Mouse (Mus musculus) layer of hippocampus, adult 2 months (tissue): ENCODE results near the gene Arhgef33. TPM values are rescaled to one million over a fixed set of nuclear protein-coding genes. Genes with fewer than 3 reads are reported as not detected.

Source experiments
- DNase-seq, 2 experiments: peaks; one replicate each; pipeline ENCODE4 v3.0.0; 2022; ENCODE audit warnings: low spot score in 2 of 2
- H3K27ac ChIP-seq: fragments of 200-600 bp; 2 replicates; pipeline ENCODE4 v1.8.1; 2022
- H3K4me3 ChIP-seq: fragments of 200-600 bp; 2 replicates; pipeline ENCODE4 v1.8.1; 2022; ENCODE audit warnings: mild to moderate bottlenecking
- CTCF ChIP-seq: fragments of 200-600 bp; conservative IDR thresholded peaks from 2 replicates; pipeline ENCODE4 v1.8.1; 2022; ENCODE audit warnings: antibody characterized with exemption, mild to moderate bottlenecking, moderate library complexity
- total RNA-seq, 2 experiments: library from RNA; stranded (reverse); gene quantifications; 2 replicates each; pipeline ENCODE4 v1.2.3; 2021

Gene Arhgef33
- total RNA-seq, 2 experiments from 2014 or later: 2.8 to 5.3 TPM

DNA sequence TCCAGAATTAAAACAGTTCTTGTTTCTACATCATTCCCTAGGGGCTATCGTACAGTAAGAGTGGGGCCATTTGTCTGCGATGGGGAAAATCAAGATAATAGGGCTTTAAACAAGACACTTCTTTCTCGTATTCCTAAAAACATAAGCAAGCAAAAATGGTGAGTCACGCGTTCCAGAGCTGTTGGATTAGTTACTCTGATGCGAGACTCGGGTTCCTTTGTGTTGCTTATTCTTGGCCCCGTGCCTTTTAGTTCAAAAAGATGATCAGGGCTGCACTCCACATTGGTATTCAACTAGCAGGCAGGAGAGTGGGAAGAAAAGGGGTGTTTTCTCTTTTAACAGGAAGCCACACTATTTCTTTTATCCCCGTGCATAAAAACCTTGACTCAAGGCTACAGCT, 4.6 kb downstream of the Arhgef33 start:
- no peak for DNase-seq
- H3K4me3 ChIP-seq: no peak overlapping the region
- H3K27ac ChIP-seq: no peak overlapping the region
- no peak for TF ChIP-seq CTCF

DNA sequence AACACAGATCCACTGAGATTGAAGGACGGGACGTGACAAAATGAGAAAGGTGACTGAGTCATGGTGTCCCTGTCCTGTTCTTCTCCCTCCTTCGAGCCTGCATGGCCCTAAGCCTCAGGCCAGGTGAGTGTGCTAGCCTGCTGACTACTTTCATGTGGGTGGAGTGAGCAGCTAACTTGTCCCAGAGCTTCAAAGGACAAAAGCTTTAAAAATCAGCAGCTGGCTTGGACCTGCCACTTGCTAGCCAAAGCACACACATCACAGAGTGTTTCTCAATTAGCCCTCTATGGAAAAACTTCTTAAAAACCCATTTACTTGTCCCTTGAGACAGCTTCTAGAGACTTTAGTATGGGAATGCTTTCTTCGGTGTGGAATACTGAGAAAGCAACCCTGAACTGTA, 5.2 kb downstream of the Arhgef33 start:
- Histone ChIP-seq H3K4me3 (no peak overlapping the region), H3K27ac (no peak overlapping the region)
- no peak for TF ChIP-seq CTCF
- DNase-seq: no peak

DNA sequence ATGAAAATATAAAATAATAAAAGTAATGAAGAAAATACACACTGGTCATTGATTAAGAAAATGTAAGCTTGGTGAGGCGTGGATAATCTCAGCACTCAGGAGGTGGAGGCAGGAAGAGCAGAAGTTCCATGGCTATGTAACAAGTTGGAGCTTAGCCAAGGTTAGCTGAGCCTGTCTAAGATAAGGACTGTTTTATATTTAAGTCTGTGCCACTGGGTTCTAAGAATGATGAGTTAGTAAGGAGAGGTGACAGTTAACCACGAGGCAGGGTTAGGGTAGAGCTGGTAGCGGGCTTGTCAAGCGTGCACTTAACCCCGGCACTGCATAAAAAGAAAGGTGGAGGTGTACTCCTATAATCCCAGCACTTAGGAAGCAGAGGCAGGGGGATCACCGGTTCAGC, 15.0 kb downstream of the Arhgef33 start:
- DNase-seq: no peak
- TF ChIP-seq CTCF: no peak
- no peak overlapping the region for H3K27ac ChIP-seq
- H3K4me3 ChIP-seq: no peak overlapping the region

DNA sequence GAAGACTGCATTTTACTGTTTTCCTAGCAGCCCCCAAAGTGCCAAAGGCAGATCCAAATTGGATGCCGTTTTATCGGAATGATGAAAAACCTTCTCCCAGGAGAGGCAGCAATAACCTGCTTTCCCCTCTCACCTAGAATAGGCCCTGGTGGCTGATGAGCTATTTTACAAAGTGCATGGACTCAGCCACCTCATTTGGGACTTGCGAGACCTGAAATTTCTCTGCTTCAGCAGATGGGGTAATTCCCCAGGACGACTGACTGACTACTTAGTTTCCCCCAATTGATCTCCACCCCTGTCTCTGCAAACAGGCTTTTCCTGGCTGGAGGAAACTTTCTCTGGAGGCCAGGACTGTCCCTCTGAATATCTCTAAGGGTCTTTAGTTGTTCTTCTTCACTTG, 15.8 kb downstream of the Arhgef33 start:
- DNase-seq: no peak
- Histone ChIP-seq H3K27ac (no peak overlapping the region), H3K4me3 (no peak overlapping the region)
- TF ChIP-seq CTCF: no peak

DNA sequence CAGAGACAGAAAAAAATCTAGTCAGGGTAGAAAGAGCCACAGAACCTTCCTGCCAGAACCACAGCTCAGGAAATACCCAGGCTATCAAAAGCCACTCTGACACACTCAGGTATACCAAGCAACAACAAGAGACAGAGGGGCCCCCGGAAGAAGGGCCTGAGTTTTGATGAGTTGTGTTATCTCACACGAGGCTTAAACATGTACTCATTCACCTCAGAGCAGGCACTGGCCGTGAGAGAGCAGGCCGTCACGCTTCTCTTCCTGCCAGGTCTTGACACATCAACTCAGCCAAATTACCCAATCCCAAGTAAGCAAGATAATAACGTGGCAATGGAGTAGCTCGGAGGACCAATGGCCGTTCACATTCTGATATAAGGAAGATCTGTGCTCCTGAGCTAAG, 16.5 kb downstream of the Arhgef33 start:
- Histone ChIP-seq H3K27ac (no peak overlapping the region), H3K4me3 (no peak overlapping the region)
- TF ChIP-seq CTCF: no peak
- DNase-seq: no peak

DNA sequence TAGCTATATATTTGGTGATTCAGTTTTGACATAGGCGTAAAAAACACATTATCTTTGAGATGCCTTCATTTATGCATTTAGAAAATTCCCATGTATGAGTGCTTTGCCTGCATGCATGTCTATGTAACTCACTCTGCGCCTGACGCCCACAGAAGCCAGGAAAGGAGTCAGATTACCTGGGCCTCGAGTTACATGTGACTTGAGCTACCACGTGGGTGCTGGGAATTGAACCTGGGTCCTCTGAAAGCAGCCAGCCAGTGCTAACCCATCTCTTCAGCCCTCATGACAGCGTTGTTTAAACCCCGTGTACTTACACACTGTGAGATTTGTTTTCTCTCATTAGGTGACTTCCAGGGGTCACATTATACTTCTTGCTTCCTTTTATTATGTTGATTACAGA, 17.3 kb downstream of the Arhgef33 start:
- Histone ChIP-seq H3K4me3 (no peak overlapping the region), H3K27ac (no peak overlapping the region)
- no peak for DNase-seq
- no peak for TF ChIP-seq CTCF

DNA sequence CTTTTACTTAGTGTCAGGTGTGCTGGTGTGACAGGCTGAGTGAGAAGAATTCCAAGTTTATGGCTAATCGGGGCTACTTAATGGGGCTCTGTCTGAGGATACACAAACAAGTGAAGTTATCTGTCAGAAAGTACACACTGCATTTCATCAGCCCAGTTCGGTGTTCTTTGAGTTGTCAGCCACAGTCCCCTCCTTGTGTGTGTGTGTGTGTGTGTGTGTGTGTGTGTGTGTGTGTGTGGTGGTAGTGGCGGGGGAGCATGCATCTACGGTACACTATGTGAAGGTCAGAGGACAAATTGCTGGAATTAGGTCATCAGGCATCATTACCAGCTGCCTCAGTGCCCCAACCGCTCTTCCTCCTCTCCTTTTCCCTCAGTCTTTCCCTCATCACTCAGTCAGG, 18.2 kb downstream of the Arhgef33 start:
- Histone ChIP-seq H3K27ac (no peak overlapping the region), H3K4me3 (no peak overlapping the region)
- no peak for DNase-seq
- TF ChIP-seq CTCF: no peak

DNA sequence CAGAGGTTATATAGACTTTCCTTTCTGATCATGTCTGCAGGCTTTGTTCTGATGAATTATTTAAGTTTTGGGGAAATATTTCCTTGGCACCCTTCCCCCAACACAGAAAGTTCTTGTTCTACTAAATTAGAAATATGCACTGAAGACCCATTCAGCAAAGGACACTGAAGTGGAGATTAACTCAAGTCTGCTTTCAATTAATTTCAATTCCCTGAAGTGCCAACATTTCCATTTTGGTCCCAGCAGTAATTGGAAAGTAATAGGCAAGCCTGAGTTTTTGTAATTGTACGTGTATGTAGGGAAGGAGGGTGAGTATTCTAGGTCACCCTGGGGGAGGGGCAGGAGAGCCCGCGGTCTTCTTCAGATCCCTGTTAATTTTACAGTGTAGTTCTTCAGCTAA, 19.2 kb downstream of the Arhgef33 start:
- no peak overlapping the region for H3K27ac ChIP-seq
- no peak for DNase-seq
- H3K4me3 ChIP-seq: no peak overlapping the region
- TF ChIP-seq CTCF: no peak

DNA sequence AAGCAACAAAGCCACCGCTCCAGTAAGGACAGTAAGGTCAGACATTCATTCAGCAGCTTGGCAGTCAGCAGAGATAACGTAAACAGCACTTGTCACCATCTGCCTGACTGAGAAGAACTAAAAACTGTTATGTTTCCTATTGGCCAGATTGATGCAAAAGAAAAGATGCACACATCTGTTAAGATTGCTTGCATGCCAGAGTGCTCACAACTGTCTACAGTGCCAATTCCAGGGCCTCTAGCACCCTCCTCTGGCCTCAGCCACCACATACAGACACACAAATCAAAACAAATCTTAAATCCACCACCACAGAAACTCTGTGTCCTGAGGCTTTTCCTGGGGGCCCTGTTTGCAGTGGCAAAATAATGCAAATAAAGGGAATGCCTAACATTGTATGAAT, 25.2 kb downstream of the Arhgef33 start:
- TF ChIP-seq CTCF: peak; percentile 67
- no peak for DNase-seq
- no peak overlapping the region for H3K4me3 ChIP-seq
- H3K27ac ChIP-seq: no peak overlapping the region

DNA sequence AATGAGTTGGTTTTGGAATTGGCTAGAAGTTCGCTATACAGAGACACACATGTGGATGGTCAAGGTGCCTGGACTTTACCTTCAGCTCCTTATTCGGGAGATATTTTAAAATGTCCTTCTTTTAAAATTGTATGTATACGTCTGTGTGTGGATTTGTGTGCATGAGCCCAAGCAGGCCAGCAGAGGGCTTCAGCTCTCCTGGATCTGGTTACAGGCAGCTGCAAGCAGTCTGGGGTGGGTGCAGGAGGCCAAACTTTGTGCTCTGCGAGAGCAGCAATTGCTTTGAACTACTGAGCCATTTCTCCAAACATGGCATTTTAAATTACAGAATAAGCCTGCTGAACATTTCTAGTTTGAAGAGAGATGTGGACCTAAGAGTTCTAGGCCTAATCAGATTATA, 38.1 kb downstream of the Arhgef33 start:
- Histone ChIP-seq H3K4me3 (no peak overlapping the region), H3K27ac (no peak overlapping the region)
- no peak for DNase-seq
- TF ChIP-seq CTCF: peak; percentile 63

DNA sequence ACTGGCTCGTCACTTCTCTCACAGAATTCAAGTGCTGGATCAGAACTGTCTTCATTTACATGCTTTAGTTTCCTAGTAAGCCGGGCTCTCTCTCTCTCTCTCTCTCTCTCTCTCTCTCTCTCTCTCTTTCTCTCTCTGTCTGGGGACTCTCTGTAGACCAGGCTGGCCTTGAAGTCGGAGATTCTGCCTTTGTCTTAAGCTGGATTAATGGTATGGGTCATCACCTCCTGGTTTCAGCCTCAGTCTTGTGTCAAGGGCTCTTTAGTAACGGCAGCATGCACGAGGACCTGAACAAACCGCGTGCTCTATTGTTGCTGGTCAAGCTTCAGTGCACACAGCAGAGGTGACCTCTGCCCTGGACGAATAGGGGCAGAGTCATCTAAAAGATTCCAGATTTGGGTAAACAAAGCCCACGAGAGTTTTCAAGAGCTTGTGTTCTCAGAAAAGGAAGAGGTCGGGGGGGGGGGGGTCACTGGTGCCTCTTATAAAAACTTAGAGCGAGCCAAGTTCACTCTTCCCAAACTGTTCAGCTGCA, 39.5 kb downstream of the Arhgef33 start:
- TF ChIP-seq CTCF: no peak
- DNase-seq: no peak
- Histone ChIP-seq H3K27ac (no peak overlapping the region), H3K4me3 (no peak overlapping the region)

DNA sequence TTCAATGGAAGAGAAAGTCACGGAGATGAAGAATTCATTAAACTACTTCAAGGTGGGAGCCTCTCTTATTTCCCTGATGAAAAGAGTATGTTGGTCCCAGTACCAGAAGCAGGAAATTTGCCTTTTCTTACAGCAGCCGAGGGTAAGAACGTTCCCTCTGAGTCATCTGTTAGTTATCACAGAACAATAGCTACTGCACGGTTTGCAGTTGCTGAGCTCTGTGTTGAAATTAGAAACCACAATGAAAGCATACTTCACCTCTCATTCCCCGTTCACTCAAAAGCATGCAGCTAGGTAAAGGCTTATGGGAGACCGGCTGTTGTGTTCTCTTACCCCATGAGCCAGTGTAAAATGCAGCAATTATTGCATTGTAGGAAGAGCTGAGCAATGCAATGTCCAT, 40.0 kb downstream of the Arhgef33 start:
- H3K27ac ChIP-seq: no peak overlapping the region
- TF ChIP-seq CTCF: no peak
- no peak for DNase-seq
- H3K4me3 ChIP-seq: no peak overlapping the region

DNA sequence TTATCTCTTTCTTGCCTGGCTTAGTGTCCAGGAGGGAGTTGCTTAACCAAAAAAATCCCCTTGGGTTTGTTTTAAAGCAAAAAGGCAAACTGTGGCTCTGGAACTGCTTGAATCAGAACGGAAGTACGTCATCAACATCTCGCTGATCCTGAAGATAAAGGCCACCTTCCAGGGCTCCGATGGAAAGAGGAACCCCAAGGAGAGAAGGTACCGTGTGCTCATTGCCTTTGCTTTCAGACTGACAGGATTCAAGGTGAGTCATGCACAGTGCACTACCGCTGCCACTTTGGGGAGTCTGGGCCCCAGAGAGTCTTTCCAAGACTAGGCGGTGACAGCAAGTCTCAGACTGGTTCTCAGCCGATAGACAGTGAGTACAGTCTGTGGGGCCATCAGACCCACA, 53.0 kb downstream of the Arhgef33 start:
- TF ChIP-seq CTCF: no peak
- Histone ChIP-seq H3K27ac (no peak overlapping the region), H3K4me3 (no peak overlapping the region)
- DNase-seq: no peak

DNA sequence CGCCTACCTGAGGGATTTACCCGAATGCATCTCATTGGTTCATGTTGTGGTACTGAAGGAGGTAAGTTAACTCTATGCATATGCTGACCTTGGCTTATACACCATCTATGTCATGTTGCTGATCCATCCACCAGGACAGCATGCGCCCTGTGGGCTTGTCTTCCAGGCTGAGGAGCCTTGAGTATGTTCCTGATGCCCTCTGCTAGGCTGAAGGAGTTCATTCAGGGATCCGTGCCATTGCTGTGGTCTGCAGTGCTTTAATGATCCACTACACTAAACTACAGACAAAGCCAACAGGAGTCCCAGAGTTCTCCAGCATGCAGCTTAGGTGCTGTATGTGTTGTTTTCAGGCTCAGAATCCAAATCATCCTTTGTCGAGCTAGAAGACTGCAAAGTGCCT, 60.1 kb downstream of the Arhgef33 start:
- peak; percentile 65 for TF ChIP-seq CTCF
- Histone ChIP-seq H3K4me3 (no peak overlapping the region), H3K27ac (no peak overlapping the region)
- DNase-seq: no peak

DNA sequence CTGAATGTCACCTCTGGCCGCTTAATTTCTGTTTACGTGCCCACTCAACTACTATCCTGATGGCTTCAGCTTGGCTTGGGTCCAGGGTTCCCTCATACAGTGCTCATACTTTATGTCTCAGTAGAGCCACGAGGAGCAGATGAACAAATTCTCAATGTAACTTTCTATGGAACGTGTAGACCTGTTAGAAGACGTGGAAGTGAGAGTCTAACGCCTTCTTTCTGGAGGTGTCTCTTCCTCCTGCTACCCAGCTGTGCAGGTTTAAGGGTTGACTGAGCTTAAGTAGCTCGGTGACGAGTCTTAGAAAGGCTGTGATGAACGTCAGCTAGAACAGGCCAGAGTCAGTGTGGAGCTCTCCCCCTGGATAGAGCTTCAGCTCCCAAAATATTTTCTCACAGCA, 61.4 kb downstream of the Arhgef33 start:
- no peak overlapping the region for H3K27ac ChIP-seq
- TF ChIP-seq CTCF: no peak
- no peak overlapping the region for H3K4me3 ChIP-seq
- DNase-seq: no peak
